Mouse (Mus musculus): ENCODE measurements around the gene Gse1. TPM values are rescaled to one million over a fixed set of nuclear protein-coding genes. Genes with fewer than 3 reads are reported as not detected.

Gse1 gene
- total RNA-seq, 2 experiments from 2014 or later = 28.9 to 30.8 TPM

DNA sequence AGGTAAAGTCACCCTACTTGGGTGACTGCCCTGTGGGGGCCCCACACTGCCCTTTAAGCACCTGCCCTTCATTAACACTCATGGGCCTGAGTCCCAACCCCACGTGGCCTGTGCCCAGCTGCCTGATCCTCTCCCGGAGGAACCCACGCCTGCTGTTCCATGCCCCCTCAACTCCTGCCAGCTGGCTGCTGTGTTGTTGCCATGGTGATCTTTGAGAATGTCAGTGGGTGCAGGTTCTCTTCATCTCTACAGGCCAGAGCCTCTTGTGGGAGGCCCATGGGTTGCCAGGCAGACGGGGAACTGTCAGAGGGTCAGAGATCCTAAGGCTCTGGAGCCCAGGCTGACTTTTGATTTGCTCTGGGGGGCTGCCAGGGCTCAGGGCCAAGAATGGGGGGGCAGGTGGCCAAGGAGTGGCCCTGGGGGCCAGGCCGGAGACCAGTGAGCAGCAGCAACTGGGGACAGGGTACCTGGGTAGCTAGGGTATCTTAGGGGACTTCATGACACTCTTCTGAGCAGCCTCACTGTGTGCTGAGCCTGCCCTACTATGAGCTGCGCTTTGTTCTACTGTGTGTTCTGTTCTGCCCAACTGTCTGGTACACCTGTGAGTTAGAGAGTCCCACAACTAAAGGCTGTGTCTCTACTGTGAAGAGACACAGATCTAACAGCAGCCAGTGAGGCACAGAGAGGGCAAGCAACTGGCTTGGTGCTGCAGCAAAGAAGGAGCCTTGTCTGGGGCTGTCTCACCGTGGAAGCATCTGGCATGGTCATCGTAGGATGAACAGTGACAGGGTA is 64.3 kb downstream of the Gse1 start:
- no peak for DNase-seq

DNA sequence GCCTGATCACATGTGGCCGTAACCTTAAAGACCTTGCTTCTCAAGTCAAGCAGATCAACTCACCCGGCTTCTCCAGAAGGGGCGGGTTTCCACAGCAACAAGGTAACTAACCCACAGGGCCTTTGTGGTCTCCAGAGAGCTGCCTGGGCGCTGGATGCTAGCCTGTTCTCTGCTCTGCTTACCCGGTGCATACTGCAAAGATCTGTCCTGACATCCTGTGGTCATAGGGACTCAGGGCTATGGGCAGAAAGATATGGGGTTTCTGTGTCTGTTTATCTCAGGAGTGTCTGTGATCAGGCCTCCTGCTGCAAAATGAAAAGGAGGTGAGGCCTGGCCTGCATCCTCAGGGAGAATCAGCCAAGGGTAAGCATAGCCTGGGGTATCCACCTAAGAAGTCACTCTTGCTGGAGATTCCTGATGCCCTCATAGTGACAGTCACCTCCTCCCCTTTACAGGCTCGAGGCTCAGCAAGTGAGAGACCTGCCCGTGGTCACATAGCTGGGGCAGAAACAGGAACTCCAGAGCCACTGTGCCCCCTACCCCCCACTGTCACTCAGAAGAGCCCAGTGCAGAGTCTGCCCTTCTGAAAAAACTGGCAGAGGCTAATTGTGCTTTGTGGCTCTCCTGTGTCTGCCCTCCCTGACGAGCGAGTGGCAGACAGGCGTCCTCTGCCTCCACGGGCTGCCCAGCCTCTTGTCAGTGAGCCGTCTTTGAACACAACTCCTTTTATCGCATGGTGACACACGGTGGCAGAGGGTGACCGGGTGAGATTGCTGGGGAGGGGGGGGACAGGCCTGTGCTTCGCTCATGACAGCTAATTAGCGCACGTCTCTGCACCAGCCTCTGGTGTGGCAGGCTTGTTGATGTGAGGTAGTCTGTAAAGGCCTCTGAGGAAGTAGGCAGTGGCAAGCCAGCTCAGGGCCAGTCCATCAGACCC is 65.4 kb downstream of the Gse1 start:
- intact Hi-C loops (cut with DNase I) = no loop called here
- DNase-seq = no peak

More for the DNA sequence above, 64.3 kb downstream of the Gse1 start:
- intact Hi-C loops (cut with DNase I) = no loop called here

DNA sequence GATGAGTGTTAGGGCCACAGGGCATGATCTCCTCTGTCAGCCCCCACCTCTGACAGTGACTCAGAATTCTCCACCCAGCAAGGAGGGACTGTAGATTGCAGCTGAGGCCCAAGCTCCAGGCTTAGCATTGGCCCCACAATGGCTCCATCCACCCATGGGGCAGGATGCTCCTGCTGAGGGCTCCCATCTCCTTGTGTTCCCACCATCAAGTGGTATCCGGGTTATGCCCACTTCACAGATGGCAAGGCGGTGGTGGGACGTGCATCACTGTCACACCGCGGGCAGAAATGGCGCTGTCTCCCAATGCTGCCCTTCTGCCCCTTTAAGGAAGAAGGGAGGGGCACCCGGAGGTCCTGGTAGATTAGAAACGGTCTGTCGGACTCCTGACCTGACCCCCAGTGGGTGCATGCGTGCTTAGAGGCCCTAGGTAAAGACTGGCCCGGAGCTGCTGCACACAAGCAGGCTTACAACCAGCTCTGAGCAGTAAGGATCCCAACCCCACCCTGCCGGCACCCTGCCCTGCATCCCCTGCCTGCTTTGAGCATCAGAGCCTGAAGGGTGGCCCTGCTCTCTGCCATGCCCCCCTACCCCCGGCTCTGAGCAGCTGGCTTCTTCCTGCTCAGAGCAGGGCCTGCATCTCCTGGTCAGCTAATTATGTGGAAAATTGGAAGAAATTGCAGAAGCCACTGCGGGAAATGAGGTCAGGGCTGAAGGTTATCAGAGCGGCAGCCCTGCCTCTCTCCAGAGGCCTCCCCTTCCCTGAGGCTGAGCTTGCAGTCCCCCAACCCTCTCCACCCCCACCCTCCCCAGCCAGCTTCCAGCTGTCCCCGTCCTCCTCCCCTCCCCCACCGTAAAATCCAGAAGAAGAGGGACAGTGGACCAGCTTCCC is 67.0 kb downstream of the Gse1 start:
- no peak for DNase-seq
- intact Hi-C loops (cut with DNase I) = no loop called here

DNA sequence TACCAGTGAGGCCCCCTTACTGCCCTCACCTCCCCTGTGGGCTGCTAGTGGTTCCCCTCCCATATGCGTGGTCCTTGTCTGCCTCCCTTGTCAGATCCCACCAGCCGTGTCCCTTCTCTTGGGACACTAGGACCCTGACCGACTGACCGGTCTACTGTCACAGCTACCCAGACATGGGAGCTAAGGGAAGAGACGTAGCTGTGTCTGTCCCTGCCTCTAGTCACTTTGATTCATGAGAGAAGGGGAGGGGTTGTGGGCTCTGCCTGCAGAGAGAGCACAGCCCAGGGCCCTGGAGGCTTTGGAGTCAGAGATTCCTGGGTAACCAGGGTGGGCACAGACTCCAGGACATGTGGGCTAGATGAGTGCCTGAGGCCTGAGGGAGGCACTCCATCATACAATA is 68.7 kb downstream of the Gse1 start:
- DNase-seq = no peak

GRCm38 (mm10) chr8:120298601-120299532 is 70.6 kb downstream of the Gse1 start:
- DNase-seq = no peak

More for the DNA sequence above, 68.7 kb downstream of the Gse1 start:
- intact Hi-C loops (cut with DNase I) = no loop called here

GRCm38 (mm10) chr8:120300601-120301141 is 72.4 kb downstream of the Gse1 start:
- intact Hi-C loops (cut with DNase I) = loop anchor here (1.0 kb wide), 1 partner anchor 19 kb away; no protein-coding TSS in a partner anchor
- peak; percentile 70 to 71 for DNase-seq

More at GRCm38 (mm10) chr8:120298601-120299532, 70.6 kb downstream of the Gse1 start:
- intact Hi-C loops (cut with DNase I) = no loop called here

DNA sequence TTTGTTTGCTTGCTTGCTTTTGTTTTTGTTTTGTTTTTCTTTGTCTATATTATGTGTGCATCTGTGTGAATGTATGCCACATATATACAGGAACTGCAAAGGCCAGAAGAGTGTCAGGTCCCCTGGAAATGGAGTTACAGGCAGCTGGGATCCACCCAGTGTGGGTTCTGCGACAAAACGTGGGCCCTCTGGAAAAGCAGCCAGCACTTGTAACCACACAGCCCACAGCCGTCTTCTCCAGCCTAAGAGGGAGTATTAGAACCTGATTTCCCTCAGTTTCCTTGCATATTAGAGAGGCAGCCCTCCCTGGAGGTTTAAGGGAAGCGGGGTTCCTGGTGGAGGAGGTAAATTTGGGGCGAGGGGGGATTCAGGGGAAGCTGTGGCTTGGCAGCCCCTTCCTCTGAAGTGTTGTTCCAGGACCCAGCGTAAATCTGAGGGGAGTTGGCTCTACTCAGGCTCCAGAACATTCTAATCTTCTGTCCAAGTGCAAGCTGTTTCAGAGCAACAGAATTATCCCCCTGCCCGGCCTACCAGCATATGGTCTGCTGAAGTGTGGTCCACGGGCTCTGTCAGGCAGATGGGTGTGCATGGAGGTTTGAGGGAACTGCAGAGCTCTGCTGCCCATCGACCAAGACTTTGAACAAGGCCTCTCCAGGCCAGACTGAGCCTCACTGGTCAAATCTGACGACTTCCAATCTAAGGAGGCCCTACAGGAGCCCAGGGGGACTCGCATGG is 74.9 kb downstream of the Gse1 start:
- DNase-seq = no peak
- intact Hi-C loops (cut with DNase I) = no loop called here

- intact Hi-C loops (cut with DNase I) = no loop called here
Observed at GRCm38 (mm10) chr8:120304097-120304496, 75.8 kb downstream of the Gse1 start.

GRCm38 (mm10) chr8:120305800-120306385 is 77.6 kb downstream of the Gse1 start:
- DNase-seq = no peak

More at GRCm38 (mm10) chr8:120304097-120304496, 75.8 kb downstream of the Gse1 start:
- no peak for DNase-seq

DNA sequence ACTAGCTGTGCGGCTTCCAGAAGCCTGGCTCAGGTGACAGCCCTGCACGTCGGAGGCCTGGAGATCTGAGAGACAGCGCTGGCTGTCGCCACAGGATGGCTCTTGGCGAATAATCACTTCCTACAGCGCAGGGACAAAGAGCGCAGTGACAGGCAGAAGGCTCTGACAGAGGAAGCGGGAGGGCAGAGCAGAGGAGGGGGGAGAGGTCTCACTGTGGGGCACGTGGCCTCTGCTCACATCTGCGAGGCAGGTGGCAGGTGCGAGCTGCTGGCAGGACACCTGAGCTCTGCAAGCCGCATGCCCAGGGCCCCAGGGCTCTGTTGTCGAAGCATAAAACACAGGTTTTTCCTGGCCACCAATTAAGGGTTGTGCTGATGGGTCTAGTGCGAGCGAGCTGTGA is 78.8 kb downstream of the Gse1 start:
- intact Hi-C loops (cut with DNase I) = no loop called here
- DNase-seq = no peak

More at GRCm38 (mm10) chr8:120305800-120306385, 77.6 kb downstream of the Gse1 start:
- intact Hi-C loops (cut with DNase I) = no loop called here

DNA sequence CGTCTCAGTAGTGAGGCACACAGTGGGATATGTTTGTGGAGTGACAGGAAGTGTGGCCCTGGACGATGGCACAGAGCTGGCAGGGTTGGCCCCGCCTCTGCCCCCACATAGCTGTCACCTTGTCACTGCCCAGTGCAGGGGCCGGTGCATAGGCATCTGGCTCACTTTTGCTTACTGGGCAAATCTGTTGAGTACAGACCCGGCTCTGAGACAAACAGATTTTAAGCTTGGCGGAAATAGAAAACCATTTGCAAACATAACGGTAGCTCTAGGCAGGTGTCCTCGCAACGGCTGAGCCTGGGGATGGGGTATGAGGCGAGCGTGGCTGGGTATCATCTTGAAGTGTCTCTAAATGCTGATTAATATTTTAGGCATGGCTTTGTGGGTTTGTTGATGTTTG is 79.3 kb downstream of the Gse1 start:
- intact Hi-C loops (cut with DNase I) = no loop called here

DNA sequence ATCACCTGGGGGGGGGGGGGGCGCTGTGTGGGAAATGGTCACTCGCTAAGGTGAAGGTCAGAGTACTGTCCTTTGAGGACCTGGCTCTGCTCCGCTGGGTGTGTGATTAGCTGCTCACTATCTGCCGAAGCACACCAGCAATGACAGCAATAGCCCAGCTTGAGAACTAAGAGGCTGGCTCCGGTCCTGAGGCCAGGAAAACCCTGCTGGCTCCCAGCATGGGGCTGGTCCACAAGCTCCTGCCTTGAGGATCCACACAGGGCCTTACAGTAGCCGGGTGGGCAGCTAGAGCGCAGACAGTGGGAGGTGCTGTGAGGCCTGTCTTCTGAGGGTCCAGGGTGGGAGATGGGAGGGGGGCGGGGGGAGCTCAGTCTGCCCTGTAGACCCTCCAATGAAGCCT is 79.9 kb downstream of the Gse1 start:
- DNase-seq = no peak
- intact Hi-C loops (cut with DNase I) = no loop called here

More for the DNA sequence above, 79.3 kb downstream of the Gse1 start:
- DNase-seq = no peak

- DNase-seq = peak; percentile 48 to 64
- intact Hi-C loops (cut with DNase I) = no loop called here
Observed at GRCm38 (mm10) chr8:120308553-120308952, 80.3 kb downstream of the Gse1 start.

GRCm38 (mm10) chr8:120309326-120309725 is 81.1 kb downstream of the Gse1 start:
- DNase-seq = peak; percentile 69 to 73
- intact Hi-C loops (cut with DNase I) = no loop called here

GRCm38 (mm10) chr8:120310063-120310462 is 81.8 kb downstream of the Gse1 start:
- DNase-seq = no peak
- intact Hi-C loops (cut with DNase I) = no loop called here

DNA sequence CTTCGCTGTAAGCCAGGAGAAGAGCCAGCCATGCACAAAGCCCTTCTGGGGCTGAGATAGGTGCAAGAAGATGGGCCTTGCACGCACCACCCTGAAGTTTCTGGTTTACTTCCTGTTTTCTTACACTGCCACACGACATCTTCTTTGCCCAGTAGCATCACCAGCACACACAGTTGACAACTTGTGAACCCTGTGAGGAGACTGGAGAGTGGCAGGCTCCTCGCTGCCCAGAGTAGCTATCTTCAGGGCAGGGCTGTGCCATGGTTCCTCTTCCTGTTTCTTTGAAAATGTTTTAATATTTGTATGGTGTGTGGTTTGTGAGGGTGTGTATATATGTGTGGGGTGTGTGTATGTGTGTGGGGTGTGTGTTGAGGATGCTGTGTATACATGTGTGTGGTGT is 84.2 kb downstream of the Gse1 start:
- intact Hi-C loops (cut with DNase I) = no loop called here
- no peak for DNase-seq

DNA sequence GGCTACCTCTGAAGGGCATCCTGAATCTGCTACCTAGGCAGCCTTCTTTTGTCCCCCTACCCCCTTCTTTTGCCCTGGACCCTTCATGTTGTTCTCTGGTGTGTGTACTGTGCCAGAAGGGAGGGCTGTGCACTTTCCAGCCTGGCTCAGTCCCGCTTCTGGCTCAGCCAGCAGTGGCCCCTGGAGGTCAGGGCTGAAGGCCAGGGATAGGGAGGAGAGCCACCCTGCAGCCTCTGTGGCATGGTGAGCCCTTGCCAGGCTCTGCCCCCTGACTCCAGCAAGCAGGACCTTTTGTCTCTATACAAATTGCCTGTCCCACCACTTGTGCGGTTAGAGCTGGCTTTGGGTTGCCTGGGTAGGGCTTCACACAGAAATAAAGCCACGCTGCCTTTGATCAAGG is 85.4 kb downstream of the Gse1 start:
- no peak for DNase-seq
- intact Hi-C loops (cut with DNase I) = no loop called here

- intact Hi-C loops (cut with DNase I) = loop anchor here (5.0 kb wide), 1 partner anchor 33 kb away; no protein-coding TSS in a partner anchor
- no peak for DNase-seq
Observed at GRCm38 (mm10) chr8:120314932-120315331, 86.7 kb downstream of the Gse1 start.

Data from gastrocnemius, postnatal 36 days (tissue).